Mouse (Mus musculus): ENCODE measurements at regions not wholly inside any gene's neighbourhood (a gene's known extent, or its start where the extent isn't known, plus 50 kb on each side); places are given as distances from the start of the nearest gene placed in this dataset.

GRCm38 (mm10) chr16:62681880-62682279 is 104.7 kb downstream of the Nsun3 start:
- no peak for DNase-seq (ENCODE audit: low spot score)

- DNase-seq (ENCODE audit: low spot score): no peak
Observed at GRCm38 (mm10) chr16:62676815-62677214, 109.8 kb downstream of the Nsun3 start.

- DNase-seq (ENCODE audit: low spot score): no peak
Observed at GRCm38 (mm10) chr16:62657383-62657782, 129.2 kb downstream of the Nsun3 start.

- DNase-seq (ENCODE audit: low spot score): no peak
Observed at GRCm38 (mm10) chr16:62654436-62654835, 132.2 kb downstream of the Nsun3 start.

GRCm38 (mm10) chr16:62653817-62654216 is 132.8 kb downstream of the Nsun3 start:
- no peak for DNase-seq (ENCODE audit: low spot score)

- no peak for DNase-seq (ENCODE audit: low spot score)
Observed at GRCm38 (mm10) chr16:62652769-62653465, 133.7 kb downstream of the Nsun3 start.

- no peak for DNase-seq (ENCODE audit: low spot score)
Observed at GRCm38 (mm10) chr16:62650856-62651255, 135.8 kb downstream of the Nsun3 start.

GRCm38 (mm10) chr16:62648326-62648725 is 138.3 kb downstream of the Nsun3 start:
- DNase-seq (ENCODE audit: low spot score): no peak

GRCm38 (mm10) chr16:62646113-62646512 is 140.5 kb downstream of the Nsun3 start:
- DNase-seq (ENCODE audit: low spot score): peak; percentile 65

- DNase-seq (ENCODE audit: low spot score): no peak
Observed at GRCm38 (mm10) chr16:62642859-62643403, 143.7 kb downstream of the Nsun3 start.

GRCm38 (mm10) chr16:62623938-62624337 is 162.7 kb downstream of the Nsun3 start:
- no peak for DNase-seq (ENCODE audit: low spot score)

- no peak for DNase-seq (ENCODE audit: low spot score)
Observed at GRCm38 (mm10) chr16:62610873-62611272, 175.7 kb downstream of the Nsun3 start.

- DNase-seq (ENCODE audit: low spot score): no peak
Observed at GRCm38 (mm10) chr16:62608617-62609016, 178.0 kb downstream of the Nsun3 start.

- no peak for DNase-seq (ENCODE audit: low spot score)
Observed at GRCm38 (mm10) chr16:62605920-62606319, 180.7 kb downstream of the Nsun3 start.

- peak; percentile 74 for DNase-seq (ENCODE audit: low spot score)
Observed at GRCm38 (mm10) chr16:62562051-62562450, 224.6 kb downstream of the Nsun3 start.

- no peak for DNase-seq (ENCODE audit: low spot score)
Observed at GRCm38 (mm10) chr16:62543156-62543555, 243.5 kb downstream of the Nsun3 start.

GRCm38 (mm10) chr16:62537730-62538479 is 248.7 kb downstream of the Nsun3 start:
- no peak for DNase-seq (ENCODE audit: low spot score)

GRCm38 (mm10) chr16:62509321-62509720 is 277.3 kb downstream of the Nsun3 start:
- no peak for DNase-seq (ENCODE audit: low spot score)

GRCm38 (mm10) chr16:62506725-62507482 is 279.7 kb downstream of the Nsun3 start:
- DNase-seq (ENCODE audit: low spot score): peak; percentile 45

GRCm38 (mm10) chr16:62500870-62501269 is 285.7 kb downstream of the Nsun3 start:
- DNase-seq (ENCODE audit: low spot score): no peak

GRCm38 (mm10) chr16:62500334-62500733 is 286.3 kb downstream of the Nsun3 start:
- no peak for DNase-seq (ENCODE audit: low spot score)

- DNase-seq (ENCODE audit: low spot score): no peak
Observed at GRCm38 (mm10) chr16:62498761-62499160, 287.9 kb downstream of the Nsun3 start.
